Mouse (Mus musculus) 3134 (cell line): ENCODE results near the gene Abr.

Experiments
- DNase-seq: peaks from one replicate; pipeline ENCODE4 v3.0.0-alpha.2; 2011; ENCODE audit warnings: low spot score; ENCODE audit not compliant: insufficient read length; ENCODE audit errors: extremely low read depth

The Abr gene

DNA sequence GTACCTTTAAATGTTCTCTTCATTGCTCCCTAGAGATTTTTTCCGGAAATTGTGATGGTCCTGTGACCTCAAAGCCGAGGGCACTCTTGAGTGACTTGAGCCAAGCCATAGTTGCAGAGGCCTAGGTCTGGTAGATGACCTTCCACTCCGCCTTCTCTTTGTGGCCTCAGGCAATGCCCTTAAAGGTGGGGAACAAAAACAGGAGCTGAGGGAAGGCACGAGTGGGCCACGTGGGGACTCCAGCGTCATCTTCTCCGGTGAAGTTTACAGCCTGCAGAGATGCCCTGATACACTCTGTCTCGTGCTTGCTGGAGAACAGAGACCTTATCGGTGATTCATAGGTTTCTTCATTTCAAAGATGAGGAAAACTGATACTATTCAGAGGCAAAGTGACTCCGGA is 2.0 kb upstream of the Abr start:
- no peak for DNase-seq

DNA sequence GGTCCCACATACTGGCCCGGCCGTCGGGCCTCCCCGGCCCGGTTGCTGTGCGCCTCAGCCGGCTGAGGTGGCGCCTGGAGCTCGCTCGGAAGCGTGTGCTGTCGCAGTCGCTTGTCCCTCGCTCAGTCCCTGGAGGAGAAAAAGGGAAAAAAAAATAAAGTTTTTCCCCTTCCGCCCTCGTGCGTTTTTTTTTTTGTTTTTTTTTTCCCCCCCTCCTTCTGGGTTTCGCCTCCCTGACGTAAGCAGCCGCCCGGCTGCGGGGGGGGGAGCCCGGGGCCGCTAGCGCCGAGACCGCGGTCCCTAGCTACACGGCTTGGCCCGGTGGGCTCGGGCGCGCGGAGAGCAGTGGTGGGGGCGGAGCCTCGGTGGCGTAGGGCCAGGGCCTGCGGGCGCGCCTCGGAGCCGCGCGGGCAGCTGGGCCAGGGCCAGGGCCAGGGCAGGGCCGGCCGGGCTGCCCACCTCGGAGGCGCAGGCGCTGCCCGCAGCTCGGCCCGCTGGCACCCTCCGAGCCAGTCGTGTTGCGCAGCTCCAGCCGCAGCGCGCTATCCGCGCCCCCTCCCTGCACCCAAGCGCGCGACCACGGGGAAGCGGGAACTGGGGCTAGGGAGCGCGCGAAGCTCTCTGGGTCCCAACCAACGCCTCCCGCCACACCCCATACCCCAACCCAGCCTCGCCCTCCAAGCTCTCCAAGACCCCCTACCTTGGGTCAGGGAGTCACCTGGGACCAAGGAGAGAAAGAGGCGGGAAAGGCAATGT is 1.3 kb upstream of the Abr start:
- DNase-seq = no peak

DNA sequence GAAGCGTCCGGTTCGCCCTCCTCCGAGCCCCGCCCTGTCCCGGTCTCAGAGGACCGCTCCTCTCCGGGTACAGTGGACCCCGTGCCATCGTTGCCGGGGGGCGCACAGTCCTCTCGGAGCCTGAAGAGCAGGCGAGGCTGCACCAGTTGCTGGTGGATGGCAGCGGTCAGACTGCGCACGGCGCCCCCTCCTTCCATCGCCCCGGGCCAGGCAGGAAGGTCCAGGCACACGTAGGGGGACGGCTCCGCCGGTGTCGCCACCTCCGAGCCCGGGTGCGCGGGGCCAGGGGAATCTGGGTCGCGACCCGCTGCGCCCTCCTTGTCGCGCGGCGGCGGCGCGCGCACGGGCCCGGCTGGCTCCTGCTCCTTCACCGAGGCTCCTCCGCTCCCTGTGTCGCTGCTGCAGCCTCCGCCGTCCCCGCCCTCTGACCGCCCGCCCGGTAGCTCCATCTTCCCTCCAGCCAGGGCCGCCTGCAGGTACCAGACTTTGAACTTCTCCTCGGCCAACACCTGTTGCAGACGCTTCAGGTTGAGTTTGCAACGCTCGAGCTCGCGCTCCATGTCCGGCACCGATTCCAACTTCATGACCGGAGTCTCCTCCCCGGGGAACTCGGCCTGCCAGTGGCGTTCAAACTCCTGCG is 572 bp upstream of the Abr start:
- DNase-seq = peak; percentile 14

DNA sequence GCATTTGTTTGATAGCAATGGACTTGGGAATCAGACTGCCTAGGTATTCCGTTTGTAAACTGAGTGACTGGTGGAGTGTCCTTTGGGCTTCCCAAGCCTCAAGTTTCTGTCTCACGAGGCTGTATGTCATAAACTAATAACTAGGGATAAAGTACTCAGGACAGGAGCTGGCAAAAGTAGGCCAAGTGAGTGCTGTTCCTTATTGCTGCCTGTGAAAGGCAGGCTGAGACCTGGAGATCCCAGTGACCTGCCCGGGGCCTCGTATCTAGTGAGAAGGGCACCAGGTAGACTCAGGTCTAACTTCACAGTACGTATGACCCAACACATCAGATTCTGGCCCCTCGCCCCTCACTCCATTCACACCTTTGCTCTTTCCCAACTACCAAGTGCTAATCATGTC is 4.0 kb downstream of the Abr start:
- DNase-seq = no peak

DNA sequence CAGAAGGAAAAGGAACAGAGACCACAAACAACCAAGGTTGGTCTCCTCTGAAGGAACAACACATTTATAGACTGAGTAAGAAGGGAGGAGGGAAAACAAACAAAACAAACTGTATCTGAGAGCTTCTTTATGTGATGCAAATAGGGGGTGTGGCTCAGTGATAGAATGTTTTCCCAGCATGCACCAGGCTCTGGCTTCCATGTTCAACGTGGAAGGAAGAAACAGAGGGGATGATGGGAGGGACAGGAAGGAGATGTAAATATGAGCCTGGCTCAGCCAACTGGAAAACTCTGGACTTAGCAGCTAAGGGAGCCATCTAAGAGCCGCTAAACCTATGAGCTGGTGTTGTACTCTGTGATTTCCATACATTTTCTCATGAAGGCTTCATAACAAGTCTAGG is 7.9 kb downstream of the Abr start:
- DNase-seq = no peak

DNA sequence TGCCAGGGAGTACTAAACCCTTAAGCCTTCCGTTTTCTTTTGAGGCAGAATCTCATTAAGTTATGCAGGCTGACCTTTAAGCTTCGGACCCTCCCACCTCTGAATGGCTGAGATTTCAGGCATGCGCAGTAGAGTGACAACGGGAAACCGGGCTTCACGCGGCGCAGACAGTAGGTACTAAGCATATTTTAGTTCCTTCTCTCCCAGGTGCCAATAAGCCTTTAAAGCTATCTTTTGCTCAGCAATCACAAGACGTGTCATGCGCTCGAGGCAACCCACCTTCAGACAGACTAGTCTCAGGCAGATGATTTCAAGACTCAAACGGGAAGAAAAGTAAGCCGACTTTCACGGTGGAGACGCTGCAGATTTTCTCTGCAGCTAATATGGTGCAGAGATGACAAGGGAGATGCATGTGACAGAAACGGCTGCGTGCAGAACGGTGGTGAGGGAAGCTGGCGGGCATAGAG is 9.4 kb downstream of the Abr start:
- no peak for DNase-seq

DNA sequence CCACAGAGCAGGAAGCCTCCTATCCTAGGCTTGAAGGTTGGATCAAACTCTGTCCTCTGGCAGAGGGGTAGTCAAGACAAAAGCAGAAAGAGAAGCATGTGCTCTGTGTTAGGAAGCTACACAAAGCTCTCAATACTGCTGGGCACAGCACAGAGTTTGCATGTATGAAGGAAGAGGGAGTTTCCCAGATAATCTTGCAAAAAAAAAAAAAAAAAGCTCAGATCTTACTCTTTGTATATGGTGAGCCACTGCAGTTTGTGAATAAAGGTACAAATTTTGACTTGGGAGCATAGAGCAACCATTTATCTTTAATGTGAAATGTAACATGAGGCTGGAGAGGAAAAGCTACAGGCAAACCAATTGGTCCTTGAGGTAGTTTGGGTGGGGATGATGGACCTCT is 11.2 kb downstream of the Abr start:
- DNase-seq = no peak

DNA sequence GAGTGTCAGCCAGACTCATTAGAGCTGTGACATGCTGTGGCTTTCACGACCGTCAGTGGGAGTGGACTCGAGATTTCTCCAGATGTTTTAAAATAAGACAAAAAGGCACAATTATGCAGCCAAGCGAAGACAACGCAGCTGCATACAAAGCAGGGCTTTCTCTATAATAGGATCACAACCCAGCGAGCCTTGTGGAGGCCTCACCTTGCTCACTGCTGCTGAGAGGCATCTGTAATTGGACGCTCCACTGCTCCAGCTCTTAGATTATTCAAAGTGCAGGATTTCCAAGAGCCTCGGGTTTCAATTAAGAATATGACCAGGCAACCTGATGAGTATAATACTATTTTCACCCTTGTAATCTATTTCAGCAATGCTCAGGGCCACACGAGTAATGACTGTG is 15.6 kb downstream of the Abr start:
- no peak for DNase-seq

DNA sequence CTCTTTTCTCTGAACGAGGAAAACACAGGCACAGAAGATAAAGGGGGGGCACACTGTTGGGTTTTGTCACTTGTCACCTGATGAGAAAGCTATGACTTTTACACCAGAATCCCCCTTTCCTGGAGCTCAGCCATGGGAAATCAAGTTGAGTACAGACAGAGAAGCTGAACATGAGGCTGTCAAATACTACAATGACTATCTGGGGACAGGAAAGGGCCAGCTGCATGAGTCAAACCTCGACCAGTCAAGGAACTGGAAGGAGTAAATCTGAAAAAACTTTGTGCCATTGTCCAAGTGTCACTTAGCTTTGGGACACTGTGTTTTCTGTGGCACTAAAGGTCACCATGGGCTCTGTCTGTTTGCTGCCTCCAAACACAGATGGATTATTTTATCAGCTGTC is 22.9 kb downstream of the Abr start:
- no peak for DNase-seq

DNA sequence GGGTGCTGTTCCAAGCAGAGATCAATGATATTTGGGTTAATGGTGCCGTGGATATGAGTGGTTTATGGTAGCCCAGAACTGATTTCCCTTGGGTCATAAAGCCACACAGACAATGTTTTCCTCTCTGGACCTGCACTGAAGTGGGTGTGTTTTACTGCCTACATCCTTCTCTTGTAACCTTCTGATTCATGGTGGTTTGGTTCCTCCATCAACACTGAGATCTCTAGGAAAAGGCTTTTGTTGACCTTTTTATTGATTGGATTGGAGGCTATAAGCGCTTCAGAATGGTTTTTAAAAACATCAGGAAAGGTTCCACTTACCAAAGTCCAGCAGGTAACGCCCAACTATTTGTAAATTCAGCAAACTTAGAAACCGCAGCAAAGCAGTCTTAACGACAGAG is 23.4 kb downstream of the Abr start:
- DNase-seq = no peak

DNA sequence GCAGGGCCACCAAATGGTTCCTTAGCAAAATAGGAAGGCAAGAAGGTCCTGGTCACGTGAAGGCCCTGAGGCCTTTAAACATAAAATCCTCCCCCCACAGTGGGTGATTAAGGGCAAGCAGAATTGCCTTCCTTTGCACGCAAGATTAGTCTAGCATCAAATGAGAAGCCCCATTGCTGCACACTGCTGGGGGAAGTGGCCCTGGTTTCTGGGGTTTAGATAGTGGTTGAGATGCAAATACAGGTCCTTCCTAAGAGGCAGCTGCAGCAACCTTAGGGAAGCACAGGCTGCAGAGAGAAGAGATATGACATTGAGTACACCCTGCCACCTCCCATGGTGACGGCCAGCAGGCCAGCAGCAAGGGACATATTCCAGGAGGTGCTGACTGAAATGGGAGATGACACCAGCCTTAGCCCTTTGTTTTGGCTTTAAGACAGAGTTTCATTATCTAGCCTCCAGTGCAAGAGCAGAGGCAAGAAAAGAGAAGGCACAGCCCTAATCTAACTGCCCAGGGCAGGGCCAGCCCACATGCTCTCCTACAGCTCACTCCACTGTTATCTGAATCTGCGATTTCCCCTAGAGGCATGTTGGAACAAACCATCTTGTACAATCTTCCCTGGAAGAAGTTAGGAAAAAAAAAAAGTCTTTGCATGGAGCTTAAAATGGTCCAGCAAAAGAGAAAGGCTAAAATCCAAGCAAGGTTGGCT is 28.3 kb downstream of the Abr start:
- DNase-seq = no peak

DNA sequence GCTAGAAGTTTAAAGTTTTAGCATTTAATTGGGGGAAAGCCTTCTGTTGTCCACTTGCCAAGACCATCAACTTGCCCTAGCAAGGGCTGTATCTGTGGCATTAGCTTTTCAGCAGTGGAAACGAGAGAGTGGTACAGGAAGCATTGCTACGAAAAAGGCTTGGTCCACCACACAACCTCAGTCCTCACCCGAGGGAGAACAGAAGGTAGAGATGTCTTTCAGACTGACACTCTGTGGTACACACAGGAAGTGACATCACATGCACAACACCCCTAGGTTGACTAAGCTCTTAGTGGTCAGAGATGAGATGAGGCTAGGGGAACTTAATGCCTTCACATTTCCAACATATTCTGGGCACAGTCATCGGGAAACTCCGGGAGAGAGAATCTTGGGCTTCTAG is 32.4 kb downstream of the Abr start:
- DNase-seq = no peak

DNA sequence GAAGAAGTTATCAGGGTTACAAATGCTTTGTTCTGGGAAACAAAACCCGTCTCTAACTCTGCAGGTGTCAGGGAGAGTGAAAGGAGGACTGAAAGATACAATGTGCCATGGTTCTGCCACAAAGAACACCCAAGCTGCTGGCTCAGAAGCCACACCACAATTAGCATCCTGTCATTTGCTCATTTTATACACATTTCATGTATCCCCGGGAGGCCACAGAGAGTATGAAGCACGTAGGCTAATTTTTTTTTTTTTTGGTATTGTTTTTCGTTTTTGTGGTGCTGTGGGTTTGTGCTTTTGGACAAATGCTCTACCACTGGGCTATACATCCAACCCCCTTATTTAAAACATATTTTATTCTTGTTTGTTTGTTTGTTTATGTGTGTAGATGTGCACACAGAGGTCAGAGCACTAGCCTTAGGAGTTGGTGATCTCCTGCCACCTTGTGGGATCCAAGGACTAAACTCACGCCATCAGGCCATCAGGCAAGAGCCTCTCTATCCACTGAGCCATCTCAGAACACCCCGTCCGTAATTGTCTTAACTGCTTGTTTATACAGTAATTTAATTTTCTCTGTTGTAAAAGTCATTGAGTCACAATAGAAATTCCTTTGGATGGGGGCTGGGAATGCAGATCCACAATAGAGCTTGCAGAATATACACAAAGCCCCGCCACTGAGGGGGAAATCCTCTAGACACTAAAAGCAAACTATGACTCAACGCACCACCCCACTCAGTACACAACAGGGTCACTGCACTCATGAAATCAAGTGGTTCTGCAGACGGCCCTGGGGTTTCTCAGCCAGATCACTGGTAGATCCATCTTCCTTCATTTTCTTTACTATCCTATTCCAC is 33.3 kb downstream of the Abr start:
- DNase-seq = no peak

DNA sequence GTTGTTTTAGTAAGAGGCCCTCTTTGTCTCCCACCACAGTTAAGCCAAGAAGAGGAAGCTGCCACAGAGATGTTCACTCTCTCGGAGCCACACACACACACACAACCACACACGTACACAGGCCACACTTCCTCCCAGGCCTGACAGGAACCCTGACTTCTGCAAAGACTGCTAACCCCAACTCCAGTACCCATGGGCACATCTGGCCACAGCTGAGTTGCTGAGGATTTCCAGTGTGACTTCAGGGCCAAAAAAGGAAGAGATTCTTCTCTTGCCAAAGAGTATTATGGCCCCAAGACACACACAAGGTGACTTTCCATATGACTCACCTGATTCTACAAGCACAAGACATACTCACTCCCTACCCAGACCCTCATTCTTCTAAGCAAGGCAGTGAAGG is 34.1 kb downstream of the Abr start:
- DNase-seq = no peak

DNA sequence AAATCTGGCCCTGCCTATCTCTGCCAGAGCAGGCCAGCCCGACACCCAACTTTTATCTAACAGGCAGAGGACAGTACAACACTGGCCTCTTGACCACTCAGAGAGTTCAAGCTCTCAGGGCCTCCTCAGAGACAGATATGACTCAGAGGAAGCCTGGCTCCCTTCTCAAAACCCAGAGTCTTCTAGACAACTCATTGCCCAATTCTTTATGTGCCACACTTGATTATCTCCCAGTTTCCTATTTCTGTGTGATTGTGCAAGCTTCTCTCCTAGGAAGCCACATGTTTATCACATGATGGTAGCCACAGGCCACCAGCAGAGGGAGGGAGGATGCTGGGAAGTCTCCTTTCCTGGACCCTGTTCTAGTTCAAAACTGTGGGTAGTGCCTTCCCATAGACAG is 34.8 kb downstream of the Abr start:
- DNase-seq = peak; percentile 43

DNA sequence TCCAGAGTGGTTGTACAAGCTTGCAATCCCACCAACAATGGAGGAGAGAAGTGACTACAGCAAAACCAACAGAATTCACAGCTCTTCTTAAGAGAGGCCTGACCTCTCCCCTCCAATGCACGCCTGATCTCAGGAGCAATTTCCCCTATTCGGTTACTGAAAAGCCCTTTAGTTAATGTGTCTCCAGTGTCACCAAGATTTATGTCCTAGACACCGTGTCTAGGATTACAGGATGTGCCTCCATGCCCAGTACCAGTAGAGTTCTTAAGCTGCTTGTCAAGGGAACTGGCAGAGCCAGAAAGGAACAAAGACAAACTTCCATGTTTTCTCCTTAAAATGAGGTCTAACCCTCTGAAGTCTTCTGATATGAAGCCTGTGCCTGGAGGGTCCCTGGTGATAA is 36.0 kb downstream of the Abr start:
- DNase-seq = no peak

DNA sequence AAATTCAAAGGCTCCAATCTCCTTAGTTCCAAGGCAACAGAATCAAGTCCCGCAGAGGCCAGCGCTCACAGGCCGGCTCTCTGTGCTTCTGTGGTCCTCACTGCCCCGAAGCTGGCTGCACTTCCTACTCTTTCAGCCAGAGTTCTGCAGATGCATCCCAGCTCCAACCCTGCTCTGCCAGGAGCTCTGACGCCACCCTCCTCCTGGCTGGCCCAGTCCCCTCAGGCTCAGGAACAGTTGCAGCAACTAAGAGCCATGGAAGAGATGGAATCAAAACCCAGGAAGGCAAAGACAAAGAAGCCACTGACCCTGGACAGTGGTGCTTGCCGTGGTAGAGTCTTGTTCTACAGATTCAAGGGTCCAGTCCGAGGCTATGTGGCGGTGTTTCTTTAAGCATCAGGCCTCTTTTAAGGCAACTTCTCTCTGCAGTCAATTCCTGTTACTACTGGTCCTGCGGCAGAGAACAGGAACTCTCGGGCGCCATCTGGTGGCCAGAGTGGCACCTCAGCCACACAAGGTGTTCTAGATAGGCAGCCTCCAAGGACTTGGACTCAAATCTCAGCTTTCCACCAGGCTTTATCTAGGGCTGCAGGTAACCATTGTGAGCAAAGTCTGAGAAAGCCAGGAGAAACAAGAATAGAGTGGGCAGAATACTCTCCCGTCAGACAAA is 44.4 kb downstream of the Abr start:
- DNase-seq = peak; percentile 61

DNA sequence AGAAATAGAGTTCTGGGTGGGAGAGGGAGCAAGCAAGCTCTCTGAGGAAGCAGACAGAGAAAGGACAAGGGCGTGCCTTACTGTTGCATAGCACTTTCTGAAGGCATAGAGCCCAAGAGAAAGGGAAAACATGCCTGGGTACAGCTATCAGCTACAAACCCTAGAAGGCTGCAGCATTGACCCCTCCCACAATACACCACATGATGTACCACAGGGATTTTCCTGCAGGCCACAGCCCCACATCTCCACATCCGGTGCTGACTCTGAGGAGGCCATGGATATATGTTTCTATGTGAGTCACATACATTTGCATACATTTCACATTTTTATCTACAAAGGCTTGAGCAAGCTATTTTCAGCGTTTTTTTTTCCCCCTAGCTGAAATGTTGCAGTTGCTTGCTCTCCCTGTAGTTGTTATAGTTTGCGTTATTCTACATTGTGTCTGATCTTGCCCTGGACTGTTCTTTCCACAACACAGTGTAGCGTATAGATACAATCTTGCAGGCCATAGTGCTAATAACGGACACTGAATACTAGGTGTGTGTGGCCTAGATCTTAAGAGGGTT is 49.2 kb downstream of the Abr start:
- no peak for DNase-seq

DNA sequence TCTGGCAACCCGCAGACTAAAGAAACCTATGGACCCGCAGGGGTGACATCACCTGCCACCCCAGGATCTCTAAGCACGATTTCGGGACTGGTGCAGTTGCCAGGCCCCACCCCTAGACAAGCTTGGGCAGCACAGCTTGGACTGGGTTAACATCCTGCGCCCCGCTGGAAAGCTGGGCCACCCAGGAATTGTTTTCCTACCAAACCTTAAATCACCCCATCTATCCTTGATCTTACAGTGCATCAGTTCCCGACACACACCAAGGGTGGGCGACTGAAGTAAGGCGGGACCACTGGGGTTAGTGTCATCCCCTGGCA is 50.5 kb downstream of the Abr start:
- no peak for DNase-seq
